In genomic region chr12:41487005-41487404, GRCm38 (mm10) we compare ENCODE assay signal across 8 mouse cellular contexts. TPM values are rescaled to one million over a fixed set of nuclear protein-coding genes. Genes with fewer than 3 reads are reported as not detected.
DNase-seq lines count a peak whose midpoint lies in the region; ATAC-seq lines count a peak whose summit lies in the region.

No protein-coding gene starts in this region.

- H3K27me3 ChIP-seq in forebrain, embryonic 14.5 days (replicated peaks; ENCODE audit: control insufficient read depth, insufficient read depth, low read length), result no peaks in the 10 kb centered on the region
- no peaks in the 10 kb centered on the region for H3K27me3 ChIP-seq in forebrain, embryonic 15.5 days
- no peaks in the 10 kb centered on the region for H3K27me3 ChIP-seq in liver, embryonic 12.5 days (replicated peaks)
- H3K27me3 ChIP-seq in neural tube, embryonic 15.5 days (replicated peaks), result no peaks in the 10 kb centered on the region

- no peak overlapping the region for H3K9ac ChIP-seq in forebrain, embryonic 14.5 days (ENCODE audit: low read length)
- H3K9ac ChIP-seq in forebrain, embryonic 15.5 days (replicated peaks), result no peak overlapping the region
- H3K9ac ChIP-seq in liver, embryonic 12.5 days, result no peak overlapping the region
- no peak overlapping the region for H3K9ac ChIP-seq in neural tube, embryonic 15.5 days (replicated peaks)

- ATAC-seq in forebrain, embryonic 14.5 days, result no peak
- ATAC-seq in forebrain, embryonic 15.5 days (replicated peaks), result no peak
- peak; percentile 54; the same call in 1 of the 2 replicates for ATAC-seq in liver, embryonic 12.5 days
- no peak for ATAC-seq in neural tube, embryonic 15.5 days (ENCODE audit: low FRiP score)

- no peak overlapping the region for H3K27ac ChIP-seq in forebrain, embryonic 14.5 days (ENCODE audit: low read depth, low read length)
- no peak overlapping the region for H3K27ac ChIP-seq in forebrain, embryonic 15.5 days (replicated peaks)
- no peak overlapping the region for H3K27ac ChIP-seq in liver, embryonic 12.5 days
- H3K27ac ChIP-seq in neural tube, embryonic 15.5 days (replicated peaks), result no peak overlapping the region

- no peaks in the 10 kb centered on the region for H3K9me3 ChIP-seq in forebrain, embryonic 14.5 days (replicated peaks; ENCODE audit: control insufficient read depth, low read length)
- no peaks in the 10 kb centered on the region for H3K9me3 ChIP-seq in forebrain, embryonic 15.5 days
- no peaks in the 10 kb centered on the region for H3K9me3 ChIP-seq in liver, embryonic 12.5 days (replicated peaks)
- no peaks in the 10 kb centered on the region for H3K9me3 ChIP-seq in neural tube, embryonic 15.5 days (replicated peaks)

- H3K4me3 ChIP-seq in forebrain, embryonic 14.5 days (ENCODE audit: low read depth, low read length), result no peak overlapping the region
- no peak overlapping the region for H3K4me3 ChIP-seq in forebrain, embryonic 15.5 days
- H3K4me3 ChIP-seq in liver, embryonic 12.5 days, result no peak overlapping the region
- H3K4me3 ChIP-seq in neural tube, embryonic 15.5 days (replicated peaks), result no peak overlapping the region

- 19% methylated on average over 5 of the region's 5 CpGs for WGBS in forebrain, embryonic 14.5 days
- WGBS in forebrain, embryonic 15.5 days, result 16% methylated on average over 5 of the region's 5 CpGs
- WGBS in liver, embryonic 12.5 days (ENCODE audit: insufficient replicate concordance), result 16% methylated on average over 5 of the region's 5 CpGs
- 28% methylated on average over 5 of the region's 5 CpGs for WGBS in neural tube, embryonic 15.5 days

- H3K4me2 ChIP-seq in forebrain, embryonic 14.5 days (ENCODE audit: low read length), result no peak overlapping the region
- no peak overlapping the region for H3K4me2 ChIP-seq in forebrain, embryonic 15.5 days (replicated peaks)
- no peak overlapping the region for H3K4me2 ChIP-seq in liver, embryonic 12.5 days
- peak overlapping the region; percentile 59; the same call in 1 of the 2 replicates for H3K4me2 ChIP-seq in neural tube, embryonic 15.5 days

- DNase-seq in forebrain, embryonic 14.5 days (ENCODE audit: low spot score), result peak; percentile 85
- DNase-seq in liver (no peak), WW6 (ENCODE audit: low read depth, low spot score) (peak; percentile 26)
- DNase-seq in forelimb bud, embryonic 11.5 days (ENCODE audit: low read depth, low spot score), result peak; percentile 76
- no peak for DNase-seq in right cerebral cortex, postnatal 14 days

- H3K36me3 ChIP-seq in forebrain, embryonic 14.5 days (ENCODE audit: control insufficient read depth, insufficient read depth, low read length), result no peaks in the 10 kb centered on the region
- no peaks in the 10 kb centered on the region for H3K36me3 ChIP-seq in forebrain, embryonic 15.5 days
- no peaks in the 10 kb centered on the region for H3K36me3 ChIP-seq in liver, embryonic 12.5 days
- no peaks in the 10 kb centered on the region for H3K36me3 ChIP-seq in neural tube, embryonic 15.5 days

- H3K4me1 ChIP-seq in forebrain, embryonic 14.5 days (ENCODE audit: control insufficient read depth, insufficient read depth, low read length), result peaks cover 5% of the 10 kb centered on the region; the same call in 1 of the 2 replicates
- H3K4me1 ChIP-seq in forebrain, embryonic 15.5 days, result peaks cover 21% of the 10 kb centered on the region
- H3K4me1 ChIP-seq in liver, embryonic 12.5 days, result no peaks in the 10 kb centered on the region
- peaks cover 18% of the 10 kb centered on the region for H3K4me1 ChIP-seq in neural tube, embryonic 15.5 days

RNA-seq across cellular contexts. Expression of gene Lrrn3, which starts 0.8 kb away (rescaled TPM):
- polyA plus RNA-seq in forebrain, embryonic 14.5 days (2014; fragmentation: Nextera tagmentation; extraction: Ambion mirVana), result 75.8 and 96.4 TPM in 2 replicates
- 73.4 and 76.1 TPM in 2 replicates for polyA plus RNA-seq in forebrain, embryonic 15.5 days (2015; fragmentation: Nextera tagmentation; extraction: Ambion mirVana)
- 3.1 and 3.6 TPM in 2 replicates for polyA plus RNA-seq in liver, embryonic 12.5 days (2016; fragmentation: Nextera tagmentation; extraction: Ambion mirVana)
- 71.7 and 82.9 TPM in 2 replicates for polyA plus RNA-seq in neural tube, embryonic 15.5 days (2015; fragmentation: Nextera tagmentation; extraction: Ambion mirVana)

Comparison
In these comparisons a context has a peak if more than half of its experiments do, and no peak if none do; other contexts are left out.
1. DNase-seq: peak in forebrain, embryonic 14.5 days (single experiment), WW6 (single experiment) and forelimb bud, embryonic 11.5 days (single experiment); none in liver (single experiment) and right cerebral cortex, postnatal 14 days (single experiment).
2. RNA of gene Lrrn3, which starts 0.8 kb away (polyA plus RNA-seq): 71.7 to 82.9 TPM in neural tube, embryonic 15.5 days, 73.4 to 76.1 TPM in forebrain, embryonic 15.5 days and 75.8 to 96.4 TPM in forebrain, embryonic 14.5 days; 3.1 to 3.6 TPM in liver, embryonic 12.5 days; every median in the first group is over 10 times any median in the second.